Mouse (Mus musculus): ENCODE results near the gene Cdc14b.

Gene Cdc14b

GRCm38 (mm10) chr13:64274879-64275753 is at the start of gene Cdc14b:
Gene Cdc14b (minus strand): TSS chr13:64275290.
- peak; percentile 64 for DNase-seq (ENCODE audit: low spot score)

DNA sequence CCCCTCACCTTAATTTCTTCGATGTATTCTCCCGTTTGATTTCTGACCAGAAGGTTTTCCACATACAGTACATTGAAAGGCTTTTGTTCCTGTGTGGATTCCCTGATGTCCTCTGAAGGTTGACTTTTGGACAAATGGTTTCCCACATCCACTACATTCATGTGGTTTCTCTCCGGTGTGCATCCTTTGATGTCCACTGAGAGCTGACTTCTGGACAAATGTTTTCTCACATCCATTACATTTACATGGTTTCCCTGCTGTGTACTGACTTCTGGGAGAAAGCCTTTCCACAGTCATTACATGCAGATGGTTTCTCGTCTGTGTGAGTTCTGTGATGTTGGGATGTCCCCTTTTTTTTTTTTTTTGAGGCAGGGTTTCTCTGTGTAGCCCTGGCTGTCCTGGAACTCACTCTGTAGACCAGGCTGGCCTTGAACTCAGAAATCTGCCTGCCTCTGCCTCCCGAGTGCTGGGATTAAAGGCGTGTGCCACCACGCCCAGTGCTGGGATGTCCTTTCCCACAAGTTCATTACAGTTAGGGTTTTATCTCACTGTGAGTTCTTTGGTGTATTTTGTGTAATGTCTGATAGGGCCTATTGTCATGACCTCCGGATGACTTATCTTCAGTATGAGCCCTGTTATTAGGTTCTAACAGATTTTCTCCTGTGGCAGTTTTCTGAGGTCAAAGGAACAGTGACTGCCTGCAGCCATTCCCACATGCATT is 47.6 kb upstream of the Cdc14b start:
- DNase-seq (ENCODE audit: low spot score): no peak

DNA sequence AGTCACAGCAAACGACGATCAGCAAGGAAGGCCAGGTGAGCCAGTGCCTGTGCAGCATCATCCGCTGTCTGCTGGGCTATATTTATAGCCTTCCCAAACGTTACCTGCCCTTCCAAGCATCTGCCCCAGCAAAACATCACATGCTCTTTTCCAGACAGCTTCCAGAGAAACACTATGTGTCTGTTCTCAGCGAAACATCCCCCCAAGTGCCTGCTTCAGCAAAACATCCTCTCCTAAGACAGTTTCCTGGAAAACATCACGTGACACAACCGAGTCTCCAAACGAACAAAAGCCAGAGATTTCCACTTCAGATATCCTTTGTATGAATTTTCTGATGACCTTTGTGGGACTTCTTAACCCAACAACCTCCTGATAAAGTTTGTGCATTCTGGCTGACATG is 45.2 kb upstream of the Cdc14b start:
- no peak for DNase-seq (ENCODE audit: low spot score)

- no peak for DNase-seq (ENCODE audit: low spot score)
These were observed 44.7 kb upstream of the Cdc14b start for GRCm38 (mm10) chr13:64319782-64320181.

DNA sequence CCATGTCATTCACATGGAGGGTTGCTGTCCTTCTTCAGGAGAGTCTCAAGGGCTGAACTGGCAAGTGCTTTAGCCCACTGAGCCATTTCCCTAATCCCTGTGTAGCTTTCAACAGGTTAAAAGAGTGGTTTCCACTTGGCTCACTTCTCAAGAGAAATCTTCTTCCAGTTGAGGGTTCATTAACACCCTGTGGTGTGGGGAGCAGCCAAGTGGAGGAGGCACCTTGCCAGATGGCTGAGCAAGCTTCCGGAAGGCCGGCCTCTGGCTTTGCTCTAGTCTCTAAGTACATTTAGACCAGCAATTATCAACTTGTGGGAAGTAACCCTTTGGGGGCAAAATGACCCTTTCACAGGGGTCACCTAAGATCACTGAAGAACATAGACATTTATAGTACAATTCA is 43.3 kb upstream of the Cdc14b start:
- DNase-seq (ENCODE audit: low spot score): peak; percentile 75

- peak; percentile 80 for DNase-seq (ENCODE audit: low spot score)
These were observed 40.5 kb upstream of the Cdc14b start for GRCm38 (mm10) chr13:64315483-64316050.

DNA sequence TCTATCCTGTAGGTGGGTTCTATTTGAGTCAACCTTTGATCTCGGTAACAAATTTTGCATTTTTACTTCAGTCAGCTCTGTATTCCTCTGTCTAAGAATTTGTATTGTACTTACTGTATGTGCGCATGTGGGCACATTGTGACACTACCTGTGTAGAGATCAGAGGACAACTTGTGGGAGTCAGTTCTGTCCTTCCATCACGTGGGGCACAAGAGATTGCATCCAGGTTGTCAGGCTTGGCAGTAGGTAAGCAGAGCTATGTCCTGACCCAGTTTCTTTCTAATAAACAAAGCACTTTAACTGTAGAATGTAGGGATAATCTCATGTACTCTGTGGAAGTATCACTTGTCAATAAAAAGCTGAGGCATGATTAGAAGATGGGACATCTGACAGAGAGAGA is 39.0 kb upstream of the Cdc14b start:
- DNase-seq (ENCODE audit: low spot score): no peak

- no peak for DNase-seq (ENCODE audit: low spot score)
These were observed 37.8 kb upstream of the Cdc14b start for GRCm38 (mm10) chr13:64312916-64313289.

- DNase-seq (ENCODE audit: low spot score): peak; percentile 88
These were observed 37.2 kb upstream of the Cdc14b start, which contains the start of gene Aaed1 for GRCm38 (mm10) chr13:64312024-64312915. Gene Aaed1 (minus strand): TSS chr13:64312710.

- DNase-seq (ENCODE audit: low spot score): no peak
These were observed 36.2 kb upstream of the Cdc14b start for GRCm38 (mm10) chr13:64311266-64311665.

DNA sequence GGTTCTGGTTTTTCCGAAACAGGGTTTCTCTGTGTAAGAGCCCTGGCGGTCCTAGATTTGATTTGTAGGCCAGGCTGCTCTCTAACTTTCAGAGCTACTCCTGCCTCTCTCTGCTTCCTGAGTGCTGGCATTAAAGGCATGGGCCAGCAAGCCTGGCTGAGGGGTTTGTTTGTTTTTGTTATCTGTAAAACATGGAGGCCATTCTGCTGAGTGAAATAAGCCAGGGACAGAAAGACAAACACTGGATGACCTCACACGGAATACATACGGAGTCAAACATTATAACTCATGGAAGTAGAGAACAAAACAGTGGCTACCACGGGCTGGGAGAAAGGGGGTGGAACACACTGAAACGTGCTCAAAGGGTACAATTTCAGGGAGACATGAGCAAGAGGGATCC is 35.5 kb upstream of the Cdc14b start:
- no peak for DNase-seq (ENCODE audit: low spot score)

DNA sequence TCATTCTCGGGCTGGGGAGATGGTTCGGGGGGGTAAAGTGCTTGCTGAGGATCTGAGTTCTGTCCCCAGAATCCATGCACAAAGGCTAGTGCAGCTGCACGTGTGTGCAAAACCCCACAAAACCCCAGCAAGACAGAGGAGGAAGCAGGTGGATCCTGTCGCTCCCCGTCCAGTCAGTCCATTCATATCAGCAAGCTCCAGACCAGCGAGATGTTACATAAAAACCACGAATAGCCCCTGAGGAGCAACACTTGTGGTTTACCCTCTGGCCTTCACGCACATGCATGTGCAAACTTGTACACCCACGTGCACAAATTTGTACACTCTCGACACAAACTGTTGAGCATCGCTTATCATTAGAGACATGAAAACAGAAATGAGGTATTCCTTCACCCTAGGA is 34.8 kb upstream of the Cdc14b start:
- DNase-seq (ENCODE audit: low spot score): no peak

DNA sequence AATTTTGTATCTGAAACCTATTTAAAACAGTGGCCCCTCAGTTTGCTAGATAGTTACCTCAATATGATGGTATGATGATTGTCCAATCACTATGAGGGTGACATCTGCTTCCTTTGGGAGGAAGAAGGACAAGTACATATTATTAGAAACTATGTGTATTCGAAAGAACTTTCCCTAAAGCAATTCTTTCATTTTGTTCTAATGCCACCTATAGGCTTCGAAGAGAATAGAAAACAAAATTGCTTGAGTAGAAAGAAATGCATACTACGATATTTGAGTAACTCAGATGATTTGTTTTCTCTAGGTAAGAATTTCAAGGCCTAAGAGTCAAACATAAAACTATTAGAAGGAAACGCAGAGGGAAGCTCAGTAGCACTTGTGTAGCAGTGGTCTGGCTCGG is 33.9 kb upstream of the Cdc14b start:
- no peak for DNase-seq (ENCODE audit: low spot score)

- DNase-seq (ENCODE audit: low spot score): peak; percentile 46
These were observed 32.4 kb upstream of the Cdc14b start for GRCm38 (mm10) chr13:64307508-64307907.

DNA sequence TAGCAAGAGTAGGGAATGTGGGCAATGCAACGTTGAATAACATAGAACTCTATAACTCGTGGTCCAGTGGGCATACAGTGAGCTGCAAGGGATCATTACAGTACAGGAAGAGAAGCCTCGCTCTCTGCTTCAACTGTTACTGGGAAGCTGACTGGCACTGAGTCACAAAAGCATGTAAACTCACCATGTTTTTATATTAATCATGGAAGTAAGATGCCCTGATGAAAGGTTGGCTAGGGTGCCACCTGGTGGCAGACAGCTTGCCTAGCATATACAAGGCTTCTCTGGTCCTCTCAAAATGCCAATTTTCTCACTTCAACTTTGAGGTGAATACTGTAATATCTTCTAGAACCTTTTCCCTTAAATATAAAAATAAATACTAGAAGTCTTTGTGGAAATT is 31.0 kb upstream of the Cdc14b start:
- peak; percentile 81 for DNase-seq (ENCODE audit: low spot score)

GRCm38 (mm10) chr13:64299069-64299468 is 24.0 kb upstream of the Cdc14b start:
- no peak for DNase-seq (ENCODE audit: low spot score)

DNA sequence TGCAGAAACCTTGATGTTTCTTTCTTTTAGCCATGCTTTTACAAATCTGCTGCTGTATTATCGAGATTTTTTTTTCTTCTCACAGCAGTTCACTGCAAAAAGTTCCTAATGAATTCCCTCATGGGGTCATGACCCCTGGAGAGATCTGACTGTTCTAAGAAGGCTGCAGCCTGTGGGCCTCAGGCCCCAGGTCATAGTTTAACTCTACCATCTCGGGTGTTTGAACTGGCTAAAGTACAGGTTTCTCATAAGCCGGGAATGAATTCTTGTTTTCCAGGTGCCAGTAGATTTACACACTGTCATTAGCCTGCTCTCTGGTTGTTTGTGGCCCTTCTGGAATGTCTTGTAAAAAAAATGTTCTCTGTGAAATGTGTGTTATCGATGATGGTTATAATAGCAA is 11.7 kb upstream of the Cdc14b start:
- DNase-seq (ENCODE audit: low spot score): no peak

DNA sequence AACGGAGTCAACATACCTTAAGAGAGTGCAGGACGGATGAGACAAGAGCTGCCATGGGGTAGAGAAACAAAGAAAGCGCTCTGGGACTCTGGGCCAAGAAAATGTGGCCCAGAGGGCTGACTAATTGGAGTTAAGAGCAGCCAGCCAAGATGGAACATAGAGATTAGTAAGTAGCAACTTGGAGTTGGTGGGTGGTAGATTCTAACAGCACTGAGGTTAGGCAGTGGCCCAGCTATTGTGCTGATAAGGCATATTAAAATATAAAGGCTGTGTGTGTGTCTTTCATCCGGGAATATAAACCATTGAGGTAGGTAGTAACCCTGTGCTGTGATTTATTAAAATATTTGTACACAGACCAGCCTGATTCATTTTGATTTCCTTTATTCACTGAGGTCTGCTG is 11.2 kb upstream of the Cdc14b start:
- DNase-seq (ENCODE audit: low spot score): no peak

DNA sequence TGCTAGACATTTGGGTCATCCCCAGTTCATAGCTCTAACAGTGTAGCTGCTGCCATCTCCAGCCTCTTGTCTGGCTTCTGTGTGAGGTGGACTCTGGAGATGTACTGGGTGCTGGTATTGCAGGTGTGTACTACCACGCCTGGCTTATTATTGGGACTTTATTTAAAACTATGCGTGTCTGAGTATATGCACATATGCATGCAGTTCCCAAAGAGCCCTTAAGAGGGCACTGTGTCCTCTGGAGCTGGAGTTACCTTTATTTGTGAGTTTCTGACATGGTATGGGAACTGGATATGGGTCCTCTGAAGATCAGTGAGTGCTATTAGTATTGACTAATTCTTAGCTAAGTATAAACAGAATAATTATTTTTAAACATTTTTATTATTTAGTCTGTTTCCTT is 9.6 kb upstream of the Cdc14b start:
- DNase-seq (ENCODE audit: low spot score): no peak

- no peak for DNase-seq (ENCODE audit: low spot score)
These were observed 5.8 kb upstream of the Cdc14b start for GRCm38 (mm10) chr13:64280940-64281339.

DNA sequence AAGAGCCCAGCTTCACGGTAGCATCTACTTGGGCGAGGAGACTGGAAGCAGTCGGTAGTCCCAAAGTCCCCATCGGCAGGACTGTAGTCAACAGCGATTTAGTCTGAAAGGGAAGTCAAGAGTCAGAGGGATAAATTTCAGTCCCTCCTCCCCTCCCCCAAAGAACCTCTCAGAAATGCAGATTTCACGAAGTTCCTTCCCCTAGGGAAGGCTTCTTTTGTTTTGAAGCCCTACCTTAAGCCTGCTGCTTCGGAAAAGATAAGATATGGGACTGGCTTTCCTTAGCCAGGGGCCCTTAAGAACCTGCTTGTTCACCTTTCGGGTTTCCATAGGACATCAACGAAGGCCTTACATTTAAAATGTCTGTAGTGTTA is 651 bp upstream of the Cdc14b start:
- no peak for DNase-seq (ENCODE audit: low spot score)
